Mouse (Mus musculus) thymus, adult 2 months (tissue): ENCODE data around the gene Tmem14a.

Experiments used
- CTCF ChIP-seq: fragments of 200-500 bp; IDR thresholded peaks from 2 replicates; pipeline ENCODE4 v1.5.1; 2012; ENCODE audit warnings: mild to moderate bottlenecking, control low read depth, low read length, moderate library complexity, borderline replicate concordance; ENCODE audit not compliant: control insufficient read depth, poor library complexity, insufficient read depth; ENCODE audit errors: extremely low read depth
- POLR2A ChIP-seq: fragments of 200-500 bp; IDR thresholded peaks from 2 replicates; pipeline ENCODE4 v1.6.1; 2012; ENCODE audit warnings: mild to moderate bottlenecking, low read length, control low read depth, moderate library complexity; ENCODE audit not compliant: control insufficient read depth, poor library complexity, insufficient read depth; ENCODE audit errors: extremely low read depth

- no peak for TF ChIP-seq POLR2A
- no peak for TF ChIP-seq CTCF
Observed at GRCm38 (mm10) chr1:21256871-21257270, 38.5 kb downstream of the Tmem14a start.
